Mouse (Mus musculus) midbrain, embryonic 10.5 days (tissue): ENCODE measurements at regions not wholly inside any gene's neighbourhood (a gene's known extent, or its start where the extent isn't known, plus 50 kb on each side); places are given as distances from the start of the nearest gene placed in this dataset.

Experiments used
- DNase-seq: peaks from one replicate; pipeline ENCODE4 v3.0.0-alpha.2; 2017; ENCODE audit warnings: low spot score
- H3K27ac ChIP-seq: fragments of 300-500 bp; sonication (generic); replicated peaks from 2 replicates; pipeline ENCODE4 v1.5.1; 2016; ENCODE audit warnings: mild to moderate bottlenecking
- H3K27me3 ChIP-seq: fragments of 300-500 bp; sonication (generic); 2 replicates; pipeline ENCODE4 v1.6.1; 2016; ENCODE audit warnings: low read depth, mild to moderate bottlenecking; ENCODE audit not compliant: poor library complexity, severe bottlenecking
- H3K36me3 ChIP-seq: fragments of 300-500 bp; sonication (generic); 2 replicates; pipeline ENCODE4 v1.6.1; 2016; ENCODE audit warnings: mild to moderate bottlenecking, moderate library complexity
- H3K4me1 ChIP-seq: fragments of 300-500 bp; sonication (generic); 2 replicates; pipeline ENCODE4 v1.6.1; 2016
- H3K4me3 ChIP-seq: fragments of 300-500 bp; sonication (generic); 2 replicates; pipeline ENCODE4 v1.5.1; 2016; ENCODE audit warnings: mild to moderate bottlenecking, moderate library complexity
- H3K9me3 ChIP-seq: fragments of 300-500 bp; sonication (generic); replicated peaks from 2 replicates; pipeline ENCODE4 v1.6.1; 2016; ENCODE audit warnings: mild to moderate bottlenecking
- WGBS: fragments of 180-500 bp; shearing (Covaris S2); methylation state at CpG from one replicate; pipeline ENCODE4 v1.1.7; 2016; 5-methylcytosine and 5-hydroxymethylcytosine counted together

DNA sequence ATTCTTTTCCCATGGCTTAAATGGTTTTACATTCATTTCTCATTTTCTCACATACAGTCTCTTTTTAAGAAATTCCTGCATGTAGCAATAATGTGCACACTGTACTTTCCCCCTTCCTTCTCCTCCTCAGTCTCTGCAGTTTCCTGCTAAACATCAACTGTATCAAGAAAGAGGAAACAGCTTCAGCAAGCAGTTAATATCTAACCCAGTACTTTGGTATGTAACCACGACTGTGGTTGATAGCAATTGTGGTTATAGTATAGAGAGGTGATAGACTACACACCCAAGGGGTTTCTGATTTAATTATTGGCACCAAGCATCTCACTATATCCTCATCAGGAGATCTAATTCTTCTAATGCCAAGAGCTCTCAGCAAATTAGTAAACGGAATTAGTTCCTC lies 52.8 kb upstream of the Eci2 start:
- no peaks in the 10 kb centered on the region for H3K27me3 ChIP-seq
- no peak overlapping the region for H3K27ac ChIP-seq
- H3K4me3 ChIP-seq = no peak overlapping the region
- H3K36me3 ChIP-seq = no peaks in the 10 kb centered on the region
- no peaks in the 10 kb centered on the region for H3K4me1 ChIP-seq
- no peak for DNase-seq
- H3K9me3 ChIP-seq = no peaks in the 10 kb centered on the region
- WGBS = 76% methylated on average over 2 of the region's 2 CpGs

DNA sequence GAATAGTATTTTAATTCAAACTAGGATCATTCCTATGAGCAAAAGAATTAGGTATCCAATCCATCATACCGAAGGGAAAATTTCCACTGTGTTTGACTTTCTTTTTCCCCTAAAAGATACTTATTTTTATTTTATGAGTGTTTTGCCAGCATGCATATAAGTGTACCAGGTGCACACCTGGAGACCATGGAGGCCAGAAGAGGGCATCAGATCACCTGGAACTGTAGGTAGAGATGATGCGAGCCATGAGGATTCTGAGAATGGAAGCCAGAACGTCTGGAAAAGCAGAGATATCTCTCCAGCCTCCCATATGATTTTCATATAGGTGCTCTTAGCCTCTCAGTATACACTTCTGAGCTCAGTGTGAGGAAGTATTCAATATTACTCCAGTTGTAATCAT lies 58.5 kb upstream of the Eci2 start:
- WGBS = 73% methylated on average over 3 of the region's 3 CpGs
- no peak overlapping the region for H3K4me3 ChIP-seq
- H3K27me3 ChIP-seq = no peaks in the 10 kb centered on the region
- no peak overlapping the region for H3K27ac ChIP-seq
- H3K4me1 ChIP-seq = no peaks in the 10 kb centered on the region
- no peaks in the 10 kb centered on the region for H3K36me3 ChIP-seq
- no peaks in the 10 kb centered on the region for H3K9me3 ChIP-seq
- DNase-seq = no peak

DNA sequence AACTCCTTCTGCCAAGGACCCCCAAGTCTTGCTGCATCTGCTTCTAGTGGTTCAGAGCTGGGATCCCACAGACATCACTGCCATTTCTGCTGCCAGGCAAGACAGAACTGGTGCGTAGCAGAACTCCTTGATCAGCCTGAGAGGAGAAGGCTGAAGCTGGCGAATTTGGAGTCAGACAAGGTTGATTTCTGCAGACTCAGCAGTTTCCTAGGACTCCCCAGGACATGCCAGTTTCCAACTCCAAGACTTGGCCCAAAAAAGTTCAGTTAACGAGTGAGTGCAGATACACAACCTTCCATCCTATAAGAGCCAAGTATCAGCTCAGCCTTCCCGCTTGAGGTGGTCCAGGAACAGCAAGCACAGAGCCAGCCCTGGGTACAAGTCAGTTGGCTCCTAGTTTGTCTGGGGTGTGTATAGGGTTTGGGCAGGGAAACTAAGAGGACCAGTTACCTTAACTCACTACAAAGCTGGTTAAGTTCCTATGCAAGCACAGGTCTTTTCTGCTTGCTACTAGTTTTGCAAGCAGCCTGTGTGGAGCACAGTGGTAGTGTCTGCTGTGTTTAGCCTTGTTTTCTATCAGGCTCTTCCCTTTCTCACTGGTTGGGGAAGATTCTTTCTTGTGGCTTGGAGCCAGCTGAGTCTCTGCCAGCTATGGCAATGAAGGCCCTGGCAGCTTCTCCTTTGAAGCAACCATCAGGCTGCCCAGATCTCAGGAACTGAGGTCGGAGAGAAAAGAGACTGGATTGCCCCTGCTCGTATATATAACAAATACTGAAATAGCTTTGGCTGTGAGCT lies 60.5 kb upstream of the Eci2 start:
- Histone ChIP-seq H3K27ac (no peak overlapping the region), H3K9me3 (no peaks in the 10 kb centered on the region), H3K27me3 (no peaks in the 10 kb centered on the region), H3K4me1 (no peaks in the 10 kb centered on the region), H3K36me3 (no peaks in the 10 kb centered on the region), H3K4me3 (no peak overlapping the region)
- 88% methylated on average over 6 of the region's 6 CpGs for WGBS
- DNase-seq = no peak

DNA sequence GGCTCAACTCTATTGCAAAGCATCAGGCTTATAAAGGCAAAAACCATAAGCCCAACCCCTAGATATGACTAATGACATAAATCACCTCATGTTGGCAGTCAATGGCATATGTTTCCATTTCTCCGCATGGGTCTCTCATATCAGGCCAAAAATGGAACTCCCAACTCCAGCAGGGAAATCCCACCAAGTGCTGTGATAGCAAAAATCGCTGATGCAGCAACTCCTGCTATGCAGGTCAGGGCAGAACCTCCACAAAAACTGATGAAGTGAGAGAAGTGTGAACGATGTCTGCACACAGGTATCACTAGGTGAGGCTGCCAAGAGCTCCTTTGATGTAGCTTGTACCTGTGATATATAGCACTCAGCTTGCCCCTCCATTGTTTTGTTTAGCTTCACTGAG lies 64.3 kb upstream of the Eci2 start:
- DNase-seq = no peak

DNA sequence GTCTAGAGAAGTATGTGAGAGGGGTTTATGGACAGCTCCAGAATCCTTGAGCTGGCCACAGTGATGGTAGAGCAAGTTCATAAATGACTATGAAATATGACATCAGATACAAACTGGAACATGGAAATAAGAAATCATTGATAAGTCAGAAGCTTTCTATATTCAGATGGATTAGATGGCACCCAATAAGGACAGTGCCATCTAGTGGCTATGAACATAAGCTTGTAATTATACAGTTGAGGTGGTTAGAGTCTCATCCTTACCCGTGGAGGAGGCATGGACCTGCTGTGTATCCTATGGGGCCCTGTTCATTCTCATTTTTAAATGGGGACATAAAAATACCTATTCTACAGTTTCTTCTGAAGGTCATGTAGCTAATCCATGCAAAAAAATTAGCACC lies 92.9 kb upstream of the Eci2 start:
- no peak overlapping the region for H3K27ac ChIP-seq
- no peak for DNase-seq
- H3K9me3 ChIP-seq = no peaks in the 10 kb centered on the region
- WGBS = 55% methylated on average over 1 of the region's 1 CpGs
- H3K4me1 ChIP-seq = no peaks in the 10 kb centered on the region
- H3K4me3 ChIP-seq = no peak overlapping the region
- H3K36me3 ChIP-seq = no peaks in the 10 kb centered on the region
- no peaks in the 10 kb centered on the region for H3K27me3 ChIP-seq

More for the DNA sequence above, 64.3 kb upstream of the Eci2 start:
- H3K27ac ChIP-seq = no peak overlapping the region
- H3K4me1 ChIP-seq = no peaks in the 10 kb centered on the region
- WGBS = 84% methylated on average over 3 of the region's 3 CpGs
- H3K4me3 ChIP-seq = no peak overlapping the region
- H3K27me3 ChIP-seq = no peaks in the 10 kb centered on the region
- no peaks in the 10 kb centered on the region for H3K9me3 ChIP-seq
- no peaks in the 10 kb centered on the region for H3K36me3 ChIP-seq

DNA sequence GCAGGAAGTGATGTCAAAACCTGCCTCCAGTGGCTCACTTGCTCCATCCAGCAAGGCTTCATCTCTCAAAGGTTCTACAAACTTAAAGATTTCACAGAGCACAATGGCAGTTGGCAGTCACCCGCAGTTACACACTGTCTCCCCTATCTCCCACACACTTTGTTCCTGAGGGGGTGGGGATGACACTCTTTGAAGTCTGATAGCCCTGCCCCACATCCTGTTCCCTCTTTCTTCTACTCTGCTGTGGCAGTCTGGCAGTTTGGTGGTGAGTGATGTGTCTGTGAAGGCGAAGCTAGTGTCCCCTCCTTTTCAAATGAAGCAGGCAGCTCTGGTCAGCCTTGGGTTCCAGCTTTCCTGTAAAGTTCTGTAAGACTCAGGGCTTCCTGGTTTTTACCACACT lies 102.6 kb upstream of the Eci2 start:
- no peaks in the 10 kb centered on the region for H3K36me3 ChIP-seq
- H3K27ac ChIP-seq = no peak overlapping the region
- 74% methylated on average over 2 of the region's 2 CpGs for WGBS
- no peak overlapping the region for H3K4me3 ChIP-seq
- no peak for DNase-seq
- H3K9me3 ChIP-seq = no peaks in the 10 kb centered on the region
- no peaks in the 10 kb centered on the region for H3K4me1 ChIP-seq
- H3K27me3 ChIP-seq = no peaks in the 10 kb centered on the region

DNA sequence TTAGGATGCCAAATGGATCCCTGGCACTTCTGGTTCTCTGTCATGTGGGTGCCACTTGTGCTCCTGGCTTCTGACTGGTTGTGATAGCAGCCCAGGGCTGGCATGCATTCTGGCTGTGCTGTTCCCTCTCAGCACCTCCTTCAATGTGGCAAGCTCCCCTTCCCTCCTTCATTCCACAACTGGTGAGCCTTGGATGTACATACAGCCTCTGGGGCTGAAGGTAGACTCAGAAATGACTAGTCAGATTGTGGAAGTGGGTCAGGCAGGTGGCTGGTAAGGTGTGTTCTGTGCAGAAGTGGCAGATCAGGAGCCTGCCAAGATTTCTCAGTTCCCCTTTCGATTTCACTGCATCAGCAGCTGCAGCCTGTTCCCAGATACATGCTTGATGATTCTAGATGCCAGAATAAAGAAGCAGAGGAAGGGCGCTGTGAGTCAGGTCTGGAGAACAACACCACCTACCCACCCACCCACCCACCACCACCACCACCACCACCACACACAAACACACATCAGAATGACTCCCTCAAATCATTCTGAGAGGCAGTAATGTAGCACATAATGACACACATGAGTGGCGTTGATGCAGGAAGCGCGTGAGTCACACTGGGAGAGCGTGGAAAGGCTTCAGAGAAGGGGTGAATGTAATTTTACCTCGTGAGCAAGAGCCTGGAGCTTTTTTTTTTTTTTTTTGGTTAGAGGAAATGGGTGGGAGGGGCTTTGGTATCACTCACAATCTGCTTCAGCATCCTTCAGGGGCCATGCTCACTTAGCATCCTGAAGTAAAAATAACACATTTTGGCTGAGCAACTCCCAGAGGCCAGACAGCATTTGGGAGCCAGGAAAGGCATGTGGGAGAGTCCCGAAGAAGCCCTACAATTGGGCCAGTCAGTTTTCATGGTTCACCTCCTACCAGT lies 104.6 kb upstream of the Eci2 start:
- no peak overlapping the region for H3K4me3 ChIP-seq
- no peaks in the 10 kb centered on the region for H3K9me3 ChIP-seq
- no peaks in the 10 kb centered on the region for H3K27me3 ChIP-seq
- no peak overlapping the region for H3K27ac ChIP-seq
- DNase-seq = no peak
- H3K36me3 ChIP-seq = no peaks in the 10 kb centered on the region
- 86% methylated on average over 8 of the region's 8 CpGs for WGBS
- no peaks in the 10 kb centered on the region for H3K4me1 ChIP-seq

DNA sequence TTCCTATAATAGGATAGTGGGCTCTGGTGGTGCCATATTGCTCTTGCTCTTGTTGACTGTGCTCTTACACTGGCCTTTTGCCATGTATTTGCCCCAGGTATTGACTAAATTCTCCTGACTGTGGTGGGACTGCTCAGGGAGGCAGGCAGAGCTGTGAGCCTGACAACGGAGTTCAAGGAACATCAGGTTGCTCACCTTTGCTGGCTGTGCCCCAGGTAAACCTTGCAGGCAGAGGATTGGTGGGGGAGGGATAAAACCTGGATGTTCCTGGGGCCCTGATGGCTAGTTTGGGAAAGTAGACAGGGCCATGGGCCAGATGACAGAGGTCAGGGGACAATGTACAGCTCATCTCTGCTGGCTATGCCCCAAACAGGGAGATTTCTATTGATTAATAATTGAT lies 124.7 kb upstream of the Eci2 start:
- no peak for DNase-seq
- Histone ChIP-seq H3K27me3 (no peaks in the 10 kb centered on the region), H3K27ac (no peak overlapping the region), H3K4me3 (no peak overlapping the region), H3K9me3 (no peaks in the 10 kb centered on the region), H3K4me1 (no peaks in the 10 kb centered on the region), H3K36me3 (no peaks in the 10 kb centered on the region)
- 87% methylated on average over 1 of the region's 1 CpGs for WGBS

DNA sequence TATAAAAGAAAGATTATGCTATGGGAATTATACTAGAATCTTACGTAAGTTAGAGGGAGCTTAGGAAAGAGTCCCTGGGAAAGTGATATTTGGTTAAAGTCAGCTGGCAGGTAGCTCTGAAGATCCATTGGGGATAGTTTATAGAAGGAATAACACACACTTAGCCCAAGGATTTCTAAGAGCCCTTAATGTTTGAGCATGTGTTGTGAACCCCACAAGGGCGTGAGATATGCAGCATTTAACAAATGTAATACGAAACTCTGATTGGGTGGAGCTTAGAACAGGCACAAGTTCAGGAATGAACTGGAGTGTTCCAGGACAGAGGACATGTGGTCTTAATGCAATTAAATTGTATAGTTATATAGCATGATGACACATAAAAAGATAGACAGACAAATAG lies 132.6 kb upstream of the Eci2 start:
- 82% methylated on average over 3 of the region's 3 CpGs for WGBS
- Histone ChIP-seq H3K27ac (no peak overlapping the region), H3K4me1 (peaks cover 18% of the 10 kb centered on the region), H3K36me3 (no peaks in the 10 kb centered on the region), H3K9me3 (no peaks in the 10 kb centered on the region), H3K4me3 (no peak overlapping the region), H3K27me3 (no peaks in the 10 kb centered on the region)
- no peak for DNase-seq

DNA sequence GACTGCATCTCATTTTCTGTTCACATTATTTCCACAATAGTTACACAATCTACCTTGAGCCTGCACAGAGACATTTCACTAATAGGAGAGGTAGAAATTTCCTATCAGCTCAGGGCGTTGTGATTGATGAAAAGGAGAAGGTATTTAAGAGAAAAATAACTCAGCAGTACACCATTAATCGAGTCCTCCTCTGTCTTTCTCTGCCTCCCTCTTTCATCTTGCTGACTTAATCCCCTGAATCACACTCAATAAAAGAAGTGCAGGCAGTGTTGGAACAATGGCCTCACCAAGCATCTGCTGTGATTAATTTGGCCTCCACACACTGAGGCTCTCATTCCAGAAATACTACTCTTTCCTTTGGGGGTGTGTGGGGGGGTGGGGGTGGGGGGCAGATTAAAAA lies 133.9 kb upstream of the Eci2 start:
- no peak for DNase-seq
- H3K27ac ChIP-seq = peak overlapping the region; percentile 71
- H3K9me3 ChIP-seq = no peaks in the 10 kb centered on the region
- 17% methylated on average over 2 of the region's 2 CpGs for WGBS
- peaks cover 18% of the 10 kb centered on the region for H3K4me1 ChIP-seq
- no peaks in the 10 kb centered on the region for H3K27me3 ChIP-seq
- H3K36me3 ChIP-seq = no peaks in the 10 kb centered on the region
- no peak overlapping the region for H3K4me3 ChIP-seq

DNA sequence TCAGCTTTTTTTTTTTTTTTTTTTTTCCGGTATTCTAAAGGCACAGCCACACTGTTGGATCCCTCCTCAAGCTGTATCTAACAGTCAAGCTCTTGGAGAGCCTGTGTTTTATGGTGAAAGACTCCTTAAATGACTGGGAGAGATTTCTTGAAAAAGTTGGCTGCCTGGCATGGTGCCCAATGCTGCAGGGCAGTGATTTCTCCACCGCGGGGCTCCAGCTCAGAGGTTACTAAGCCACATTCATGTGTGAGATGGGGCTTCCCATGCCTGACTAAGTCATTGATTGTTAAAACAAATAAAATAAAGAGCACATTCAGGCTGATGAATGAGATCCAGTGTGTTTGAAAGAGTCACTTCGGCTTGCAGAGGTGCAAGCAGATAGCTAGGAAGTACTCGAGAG lies 139.2 kb upstream of the Eci2 start:
- Histone ChIP-seq H3K36me3 (no peaks in the 10 kb centered on the region), H3K4me1 (peaks cover 6% of the 10 kb centered on the region), H3K27me3 (no peaks in the 10 kb centered on the region), H3K4me3 (no peak overlapping the region), H3K27ac (no peak overlapping the region), H3K9me3 (no peaks in the 10 kb centered on the region)
- no peak for DNase-seq
- 83% methylated on average over 5 of the region's 5 CpGs for WGBS

DNA sequence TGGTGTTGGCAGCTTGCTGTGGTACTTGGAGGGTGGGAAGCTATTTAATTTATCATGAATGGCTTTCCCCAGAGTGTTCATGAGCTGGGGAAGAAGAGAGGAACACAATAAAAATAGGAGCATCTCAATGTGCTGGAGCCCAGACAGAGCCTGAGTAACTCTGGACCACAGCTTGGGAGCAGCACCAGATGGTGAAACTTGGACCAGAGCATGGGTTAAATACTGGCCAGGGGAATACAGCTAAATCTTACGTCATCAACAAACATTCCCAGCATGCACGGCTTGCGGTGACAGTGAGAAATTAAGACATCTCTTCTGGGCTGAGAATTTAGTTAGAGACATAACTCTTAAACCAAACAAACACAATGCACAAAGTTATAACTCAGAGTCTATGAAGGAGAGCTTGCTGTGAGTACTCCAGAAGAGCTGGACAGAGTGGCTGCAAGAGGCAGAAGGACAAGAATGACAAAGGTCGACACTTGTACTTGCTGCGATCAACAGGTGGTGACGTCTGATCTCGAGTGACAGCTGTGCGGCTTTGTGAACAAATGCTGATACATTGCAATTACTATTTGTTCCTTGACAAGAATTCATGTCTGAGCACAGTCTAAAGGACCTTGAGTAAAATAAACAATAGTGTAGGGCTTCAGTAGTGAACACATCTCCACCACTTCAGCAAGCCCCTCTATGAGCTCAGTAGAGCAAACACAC lies 140.1 kb upstream of the Eci2 start:
- Histone ChIP-seq H3K4me1 (no peaks in the 10 kb centered on the region; the same call in 1 of the 2 replicates), H3K9me3 (no peaks in the 10 kb centered on the region), H3K27me3 (no peaks in the 10 kb centered on the region), H3K27ac (no peak overlapping the region), H3K36me3 (no peaks in the 10 kb centered on the region), H3K4me3 (no peak overlapping the region)
- 83% methylated on average over 8 of the region's 8 CpGs for WGBS
- no peak for DNase-seq
